Mouse (Mus musculus): ENCODE measurements around the gene Gpr107.
A peak's percentile ranks its signal among the peaks of the same experiment; 100 is the strongest.

Gpr107 gene

GRCm38 (mm10) chr2:31139174-31139632, 12.9 kb upstream of the Gpr107 start:
- no peak for TF ChIP-seq GATA4 (IDR thresholded peaks at IDR 0.05; ENCODE audit: insufficient replicate concordance, low read length)

- no peak for TF ChIP-seq GATA4 (IDR thresholded peaks at IDR 0.05; ENCODE audit: insufficient replicate concordance, low read length)
Measured at GRCm38 (mm10) chr2:31139991-31140771, 11.9 kb upstream of the Gpr107 start.

GRCm38 (mm10) chr2:31140772-31141073, 11.4 kb upstream of the Gpr107 start:
- TF ChIP-seq GATA4 (IDR thresholded peaks at IDR 0.05; ENCODE audit: insufficient replicate concordance, low read length) = no peak

GRCm38 (mm10) chr2:31141074-31141866, 10.8 kb upstream of the Gpr107 start:
- TF ChIP-seq GATA4 (IDR thresholded peaks at IDR 0.05; ENCODE audit: insufficient replicate concordance, low read length) = no peak

DNA sequence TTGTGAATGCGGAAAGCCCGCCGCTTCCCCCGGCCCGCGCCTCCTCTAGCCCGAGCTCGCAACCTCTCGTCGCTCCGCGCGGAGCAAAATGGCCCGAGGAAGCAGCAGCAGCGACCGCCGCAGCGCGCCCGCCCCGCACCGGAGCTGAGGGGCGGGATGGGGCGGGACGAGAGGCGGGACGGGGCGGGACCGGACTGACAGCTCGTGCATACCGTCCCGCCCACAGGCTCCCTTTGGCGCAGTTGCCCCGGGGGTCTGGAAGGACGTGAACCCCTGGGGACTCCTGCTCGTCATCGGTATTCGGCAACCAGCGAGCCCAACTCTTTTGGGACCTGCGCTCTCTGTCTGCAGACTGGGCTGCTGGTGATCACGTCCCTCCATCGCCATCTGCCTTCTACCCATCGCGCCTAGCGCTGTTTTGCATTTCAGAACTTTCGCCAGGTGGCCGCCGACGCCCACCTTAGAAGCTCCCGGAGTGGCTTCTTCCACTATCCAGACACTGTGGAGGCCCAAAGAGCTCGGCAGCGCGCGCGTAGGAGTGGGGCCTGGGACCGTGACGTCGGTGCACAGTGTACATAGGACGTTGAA, 10.2 kb upstream of the Gpr107 start, which contains the start of gene Fnbp1:
Gene Fnbp1, minus strand, starts transcription at position 142 of the 588 bp plus-strand sequence.
- TF ChIP-seq GATA4 (IDR thresholded peaks at IDR 0.05; ENCODE audit: insufficient replicate concordance, low read length) = peak; percentile 24; the same call in 1 of the 2 replicates

DNA sequence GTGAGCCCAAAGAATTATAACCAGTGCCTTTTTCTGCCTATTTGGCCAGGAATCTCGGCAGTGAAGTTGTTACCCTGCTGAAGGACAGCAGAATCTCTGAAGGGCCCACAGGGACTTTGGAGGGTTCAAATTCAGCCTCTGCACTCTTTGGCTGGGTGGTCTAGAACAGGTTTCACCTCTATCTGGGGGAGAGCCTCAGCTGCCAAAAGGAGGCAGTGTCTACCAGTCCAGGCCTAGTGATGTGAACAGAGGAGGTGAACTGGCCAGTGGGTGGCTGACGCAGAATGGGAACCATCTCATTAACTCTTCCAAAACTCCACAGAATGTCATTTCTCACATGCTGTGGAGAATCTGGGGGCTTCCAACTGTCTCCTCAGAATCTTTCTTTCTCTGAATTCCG, 9.6 kb upstream of the Gpr107 start:
- TF ChIP-seq GATA4 (IDR thresholded peaks at IDR 0.05; ENCODE audit: insufficient replicate concordance, low read length) = no peak

DNA sequence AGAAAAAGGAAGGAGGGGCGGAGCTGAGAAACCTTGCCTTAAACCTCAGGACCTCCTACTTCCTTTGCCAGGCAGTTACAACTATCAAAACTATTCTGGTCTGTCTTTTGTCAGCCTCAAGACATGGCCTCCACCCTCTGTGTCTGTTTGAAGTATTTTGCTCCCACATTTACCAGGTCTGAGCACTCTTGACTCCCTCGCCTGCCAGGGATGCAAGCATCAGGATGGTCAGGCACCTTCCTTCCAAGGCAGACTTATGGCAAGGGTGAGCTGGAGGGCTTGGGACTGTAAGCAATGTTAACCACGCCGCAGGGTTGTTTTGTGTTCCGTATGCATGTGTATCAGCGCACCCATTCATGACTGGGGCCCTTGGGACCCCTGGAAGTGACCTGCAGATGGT, 8.8 kb upstream of the Gpr107 start:
- no peak for TF ChIP-seq GATA4 (IDR thresholded peaks at IDR 0.05; ENCODE audit: insufficient replicate concordance, low read length)

- no peak for TF ChIP-seq GATA4 (IDR thresholded peaks at IDR 0.05; ENCODE audit: insufficient replicate concordance, low read length)
Measured at GRCm38 (mm10) chr2:31143768-31144695, 8.1 kb upstream of the Gpr107 start.

DNA sequence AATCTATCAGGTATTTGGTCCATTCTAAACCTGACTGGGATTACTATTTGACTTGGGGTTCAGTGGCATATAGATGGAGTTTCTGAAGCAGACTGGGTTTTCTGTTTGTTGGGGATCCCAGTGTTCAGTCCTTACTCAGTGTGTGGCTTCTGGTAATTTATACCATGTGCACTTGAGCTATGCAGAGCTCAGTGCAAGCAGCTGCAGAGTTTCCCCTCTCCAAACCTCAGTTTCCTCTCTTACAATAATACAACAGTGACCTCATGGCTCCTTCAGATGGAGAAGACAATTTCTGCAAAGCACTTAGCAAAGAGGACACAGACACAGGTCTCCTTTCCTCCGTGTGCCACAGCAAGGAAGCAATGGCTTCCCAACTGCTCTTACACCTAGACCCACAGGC, 7.2 kb upstream of the Gpr107 start:
- TF ChIP-seq GATA4 (IDR thresholded peaks at IDR 0.05; ENCODE audit: insufficient replicate concordance, low read length) = no peak

DNA sequence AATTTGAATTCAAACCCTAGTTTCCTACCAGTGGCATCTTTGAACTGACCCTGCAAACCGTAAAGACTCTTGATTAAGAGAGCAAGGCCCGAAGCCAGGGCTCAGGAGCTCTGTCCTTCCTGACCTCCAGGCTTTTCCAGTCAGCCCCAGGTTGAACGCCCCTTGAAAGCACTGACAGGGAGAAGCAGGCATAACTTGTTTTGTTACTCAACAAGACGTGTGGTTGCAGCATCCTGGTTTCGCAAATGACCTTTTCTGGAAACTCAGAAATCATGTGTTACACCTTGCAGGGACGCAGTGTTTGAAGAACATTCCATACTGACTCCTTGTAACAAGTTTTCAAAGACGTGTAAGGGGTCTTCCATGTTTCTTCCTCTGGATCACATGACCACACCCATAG, 5.1 kb upstream of the Gpr107 start:
- no peak for TF ChIP-seq GATA4 (IDR thresholded peaks at IDR 0.05; ENCODE audit: insufficient replicate concordance, low read length)

GRCm38 (mm10) chr2:31150762-31151161, 1.4 kb upstream of the Gpr107 start:
- TF ChIP-seq GATA4 (IDR thresholded peaks at IDR 0.05; ENCODE audit: insufficient replicate concordance, low read length) = no peak

GRCm38 (mm10) chr2:31156846-31157245, 4.7 kb downstream of the Gpr107 start:
- TF ChIP-seq GATA4 (IDR thresholded peaks at IDR 0.05; ENCODE audit: insufficient replicate concordance, low read length) = no peak

- TF ChIP-seq GATA4 (IDR thresholded peaks at IDR 0.05; ENCODE audit: insufficient replicate concordance, low read length) = no peak
Measured at GRCm38 (mm10) chr2:31160147-31160920, 8.2 kb downstream of the Gpr107 start.

GRCm38 (mm10) chr2:31161620-31162019, 9.5 kb downstream of the Gpr107 start:
- no peak for TF ChIP-seq GATA4 (IDR thresholded peaks at IDR 0.05; ENCODE audit: insufficient replicate concordance, low read length)

All from liver, adult (tissue).